Mouse (Mus musculus) limb, embryonic 13.5 days (tissue): Measurements from ENCODE around the gene Clcnka. TPM values are rescaled to one million over a fixed set of nuclear protein-coding genes. Genes with fewer than 3 reads are reported as not detected.

Source experiments
- ATAC-seq: fragments of 200-750 bp; cut with Nextera tagmentation; 2 replicates; pipeline ENCODE4 v1.8.0; 2017; ENCODE audit warnings: low read depth, moderate number of reproducible peaks, moderate TSS enrichment; ENCODE audit not compliant: low FRiP score
- H3K27ac ChIP-seq: fragments of 300-500 bp; sonication (generic); 2 replicates; pipeline ENCODE4 v1.5.1; 2015; ENCODE audit warnings: inconsistent platforms, mild to moderate bottlenecking, moderate library complexity
- H3K27me3 ChIP-seq: fragments of 300-500 bp; sonication (generic); 2 replicates; pipeline ENCODE4 v1.6.1; 2015; ENCODE audit warnings: mild to moderate bottlenecking, inconsistent platforms
- H3K36me3 ChIP-seq: fragments of 300-500 bp; sonication (generic); 2 replicates; pipeline ENCODE4 v1.6.1; 2015; ENCODE audit warnings: inconsistent platforms, mild to moderate bottlenecking, moderate library complexity
- H3K4me1 ChIP-seq: fragments of 300-500 bp; sonication (generic); 2 replicates; pipeline ENCODE4 v1.6.1; 2015; ENCODE audit warnings: inconsistent platforms
- H3K4me2 ChIP-seq: fragments of 300-500 bp; sonication (generic); replicated peaks from 2 replicates; pipeline ENCODE4 v1.6.1; 2015; ENCODE audit warnings: inconsistent platforms, mild to moderate bottlenecking, moderate library complexity
- H3K4me3 ChIP-seq: fragments of 300-500 bp; sonication (generic); 2 replicates; pipeline ENCODE4 v1.5.1; 2015; ENCODE audit warnings: moderate library complexity, mild to moderate bottlenecking, inconsistent platforms
- H3K9ac ChIP-seq: fragments of 300-500 bp; sonication (generic); 2 replicates; pipeline ENCODE4 v1.6.1; 2015; ENCODE audit warnings: mild to moderate bottlenecking, inconsistent platforms
- H3K9me3 ChIP-seq: fragments of 300-500 bp; sonication (generic); 2 replicates; pipeline ENCODE4 v1.6.1; 2016; ENCODE audit warnings: inconsistent platforms
- WGBS: fragments of 180-500 bp; shearing (Covaris S2); methylation state at CpG from one replicate; pipeline ENCODE4 v1.1.7; 2015; 5-methylcytosine and 5-hydroxymethylcytosine counted together
- polyA plus RNA-seq: library from polyadenylated mRNA; unstranded; fragments of >200 nt; fragmentation: Nextera tagmentation; extraction: Ambion mirVana; gene quantifications from 2 replicates; pipeline ENCODE4 v1.2.1, GENCODE M21; 2015

Clcnka gene
- polyA plus RNA-seq, 1 experiment from 2014 or later = 0.36 TPM

GRCm38 (mm10) chr4:141362937-141363548 lies 35.5 kb downstream of the Clcnka start:
- Histone ChIP-seq H3K9me3 (no peaks in the 10 kb centered on the region), H3K36me3 (no peaks in the 10 kb centered on the region), H3K4me1 (peaks cover 16% of the 10 kb centered on the region), H3K4me2 (no peak overlapping the region), H3K27me3 (peaks cover 50% of the 10 kb centered on the region), H3K27ac (no peak overlapping the region), H3K4me3 (no peak overlapping the region), H3K9ac (no peak overlapping the region)
- ATAC-seq = no peak
- WGBS = 29% methylated on average over 11 of the region's 11 CpGs

GRCm38 (mm10) chr4:141360846-141361245 lies 37.7 kb downstream of the Clcnka start:
- H3K9ac ChIP-seq = no peak overlapping the region
- no peak overlapping the region for H3K4me3 ChIP-seq
- H3K27ac ChIP-seq = no peak overlapping the region
- no peaks in the 10 kb centered on the region for H3K36me3 ChIP-seq
- H3K27me3 ChIP-seq = peaks cover 28% of the 10 kb centered on the region
- no peak overlapping the region for H3K4me2 ChIP-seq
- H3K9me3 ChIP-seq = no peaks in the 10 kb centered on the region
- ATAC-seq = no peak
- 28% methylated on average over 7 of the region's 7 CpGs for WGBS
- H3K4me1 ChIP-seq = peaks cover 13% of the 10 kb centered on the region

GRCm38 (mm10) chr4:141359222-141359621 lies 39.3 kb downstream of the Clcnka start:
- Histone ChIP-seq H3K4me1 (peaks cover 13% of the 10 kb centered on the region), H3K27ac (no peak overlapping the region), H3K9ac (no peak overlapping the region), H3K36me3 (no peaks in the 10 kb centered on the region), H3K27me3 (peaks cover 12% of the 10 kb centered on the region), H3K4me2 (no peak overlapping the region), H3K9me3 (no peaks in the 10 kb centered on the region), H3K4me3 (no peak overlapping the region)
- ATAC-seq = no peak
- WGBS = 83% methylated on average over 6 of the region's 6 CpGs

- no peak for ATAC-seq
These were observed 40.7 kb downstream of the Clcnka start for GRCm38 (mm10) chr4:141357811-141358210.

GRCm38 (mm10) chr4:141353868-141354267 lies 44.7 kb downstream of the Clcnka start:
- Histone ChIP-seq H3K27me3 (no peaks in the 10 kb centered on the region), H3K36me3 (no peaks in the 10 kb centered on the region), H3K27ac (no peak overlapping the region), H3K9me3 (no peaks in the 10 kb centered on the region), H3K4me1 (peaks cover 16% of the 10 kb centered on the region), H3K9ac (no peak overlapping the region), H3K4me3 (no peak overlapping the region), H3K4me2 (no peak overlapping the region)
- WGBS = 65% methylated on average over 8 of the region's 8 CpGs
- ATAC-seq = 0 out of 2 replicates have a peak, but pooled peaks have one; percentile 12

More at GRCm38 (mm10) chr4:141357811-141358210, 40.7 kb downstream of the Clcnka start:
- Histone ChIP-seq H3K4me1 (peaks cover 21% of the 10 kb centered on the region), H3K36me3 (no peaks in the 10 kb centered on the region), H3K27me3 (peaks cover 5% of the 10 kb centered on the region; the same call in 1 of the 2 replicates), H3K4me2 (no peak overlapping the region), H3K27ac (no peak overlapping the region), H3K9ac (no peak overlapping the region), H3K4me3 (no peak overlapping the region), H3K9me3 (no peaks in the 10 kb centered on the region)

- Histone ChIP-seq H3K36me3 (no peaks in the 10 kb centered on the region), H3K27me3 (no peaks in the 10 kb centered on the region), H3K4me2 (no peak overlapping the region), H3K4me1 (peaks cover 12% of the 10 kb centered on the region), H3K4me3 (no peak overlapping the region), H3K9ac (no peak overlapping the region), H3K9me3 (no peaks in the 10 kb centered on the region), H3K27ac (no peak overlapping the region)
- ATAC-seq = no peak
- 74% methylated on average over 5 of the region's 5 CpGs for WGBS
These were observed 45.5 kb downstream of the Clcnka start for GRCm38 (mm10) chr4:141352986-141353385.

GRCm38 (mm10) chr4:141351972-141352371 lies 46.6 kb downstream of the Clcnka start:
- Histone ChIP-seq H3K4me3 (no peak overlapping the region), H3K4me1 (peaks cover 16% of the 10 kb centered on the region), H3K36me3 (no peaks in the 10 kb centered on the region), H3K9me3 (no peaks in the 10 kb centered on the region), H3K27me3 (no peaks in the 10 kb centered on the region), H3K4me2 (no peak overlapping the region), H3K9ac (no peak overlapping the region), H3K27ac (no peak overlapping the region)
- ATAC-seq = no peak
- WGBS = 56% methylated on average over 7 of the region's 7 CpGs

- Histone ChIP-seq H3K4me1 (peaks cover 16% of the 10 kb centered on the region), H3K4me2 (no peak overlapping the region), H3K27me3 (no peaks in the 10 kb centered on the region), H3K9ac (no peak overlapping the region), H3K27ac (no peak overlapping the region), H3K4me3 (no peak overlapping the region), H3K36me3 (no peaks in the 10 kb centered on the region), H3K9me3 (no peaks in the 10 kb centered on the region)
- no peak for ATAC-seq
- WGBS = 81% methylated on average over 12 of the region's 12 CpGs
These were observed 48.5 kb downstream of the Clcnka start for GRCm38 (mm10) chr4:141350015-141350414.

GRCm38 (mm10) chr4:141348616-141349015 lies 49.9 kb downstream of the Clcnka start:
- Histone ChIP-seq H3K27ac (no peak overlapping the region), H3K4me1 (peaks cover 12% of the 10 kb centered on the region), H3K4me3 (no peak overlapping the region), H3K9ac (no peak overlapping the region), H3K27me3 (no peaks in the 10 kb centered on the region), H3K36me3 (no peaks in the 10 kb centered on the region), H3K4me2 (no peak overlapping the region), H3K9me3 (no peaks in the 10 kb centered on the region)
- WGBS = 67% methylated on average over 11 of the region's 11 CpGs
- ATAC-seq = no peak

GRCm38 (mm10) chr4:141347365-141347797 lies 51.1 kb downstream of the Clcnka start:
- peaks cover 9% of the 10 kb centered on the region for H3K4me1 ChIP-seq
- no peak overlapping the region for H3K4me2 ChIP-seq
- H3K4me3 ChIP-seq = no peak overlapping the region
- 67% methylated on average over 8 of the region's 8 CpGs for WGBS
- no peaks in the 10 kb centered on the region for H3K27me3 ChIP-seq
- no peaks in the 10 kb centered on the region for H3K9me3 ChIP-seq
- no peak overlapping the region for H3K27ac ChIP-seq
- H3K9ac ChIP-seq = no peak overlapping the region
- no peak for ATAC-seq
- H3K36me3 ChIP-seq = no peaks in the 10 kb centered on the region

GRCm38 (mm10) chr4:141345219-141345618 lies 53.3 kb downstream of the Clcnka start:
- Histone ChIP-seq H3K4me2 (no peak overlapping the region), H3K4me3 (no peak overlapping the region), H3K9me3 (no peaks in the 10 kb centered on the region), H3K4me1 (peaks cover 10% of the 10 kb centered on the region), H3K9ac (no peak overlapping the region), H3K36me3 (no peaks in the 10 kb centered on the region), H3K27me3 (no peaks in the 10 kb centered on the region), H3K27ac (no peak overlapping the region)
- WGBS = 88% methylated on average over 12 of the region's 12 CpGs
- no peak for ATAC-seq

- no peak overlapping the region for H3K4me2 ChIP-seq
- no peaks in the 10 kb centered on the region for H3K27me3 ChIP-seq
- no peak overlapping the region for H3K27ac ChIP-seq
- H3K36me3 ChIP-seq = no peaks in the 10 kb centered on the region
- 70% methylated on average over 7 of the region's 7 CpGs for WGBS
- no peak overlapping the region for H3K9ac ChIP-seq
- no peak overlapping the region for H3K4me3 ChIP-seq
- ATAC-seq = no peak
- peaks cover 25% of the 10 kb centered on the region for H3K4me1 ChIP-seq
- H3K9me3 ChIP-seq = no peaks in the 10 kb centered on the region
These were observed 55.0 kb downstream of the Clcnka start for GRCm38 (mm10) chr4:141343515-141343914.

GRCm38 (mm10) chr4:141341477-141341876 lies 57.0 kb downstream of the Clcnka start:
- ATAC-seq = no peak
- peaks cover 32% of the 10 kb centered on the region for H3K4me1 ChIP-seq
- WGBS = 48% methylated on average over 7 of the region's 7 CpGs
- H3K36me3 ChIP-seq = no peaks in the 10 kb centered on the region
- H3K4me3 ChIP-seq = no peak overlapping the region
- H3K27me3 ChIP-seq = no peaks in the 10 kb centered on the region
- H3K4me2 ChIP-seq = no peak overlapping the region
- H3K27ac ChIP-seq = no peak overlapping the region
- H3K9ac ChIP-seq = no peak overlapping the region
- H3K9me3 ChIP-seq = no peaks in the 10 kb centered on the region
